Mouse (Mus musculus): Measurements from ENCODE around the gene Pik3cb. TPM values are rescaled to one million over a fixed set of nuclear protein-coding genes. Genes with fewer than 3 reads are reported as not detected.

The Pik3cb gene
- total RNA-seq, 2 experiments from 2014 or later: 8.6 to 15.5 TPM

DNA sequence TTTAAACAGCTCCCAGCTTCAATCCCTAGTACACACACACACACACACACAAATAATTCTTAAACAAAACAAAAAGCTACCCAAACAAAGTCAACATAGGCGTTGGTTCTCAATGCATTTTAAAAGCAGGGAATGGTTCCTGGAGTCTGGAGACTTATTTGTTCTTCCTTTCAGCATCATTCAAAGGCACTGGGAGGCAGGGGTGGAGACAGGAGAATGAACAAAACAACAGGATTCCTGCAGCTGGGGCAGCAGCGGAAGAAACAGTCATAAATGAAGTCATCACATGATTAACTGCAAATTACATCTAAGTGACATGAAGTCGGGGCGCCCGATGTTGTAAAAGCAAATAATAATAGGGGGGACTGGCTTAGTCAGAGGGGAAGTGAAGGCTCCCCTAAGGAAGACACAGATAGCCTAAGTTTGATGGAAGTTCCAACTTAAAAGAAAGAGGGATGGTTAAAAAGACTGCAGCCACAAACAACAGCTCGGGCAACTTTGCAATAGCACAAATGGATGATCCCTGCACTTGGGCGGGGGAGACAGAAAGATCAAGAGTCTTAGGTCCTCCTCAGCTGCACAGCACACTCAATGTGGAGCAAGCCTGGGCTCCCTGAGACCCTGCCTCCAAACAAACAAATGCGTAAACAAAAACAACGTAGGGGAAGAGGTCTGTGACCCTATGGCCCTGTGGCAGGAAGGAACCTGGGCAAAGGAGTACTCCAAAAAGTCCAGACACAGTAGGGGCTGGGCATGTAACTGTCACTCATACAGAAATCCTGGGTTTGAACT, 12.5 kb upstream of the Pik3cb start:
- ATAC-seq (replicated peaks; ENCODE audit: low FRiP score, poor library complexity, severe bottlenecking): no peak

GRCm38 (mm10) chr9:99146855-99147735, 6.7 kb upstream of the Pik3cb start:
- ATAC-seq (replicated peaks; ENCODE audit: low FRiP score, poor library complexity, severe bottlenecking): no peak

GRCm38 (mm10) chr9:99145756-99146155, 5.3 kb upstream of the Pik3cb start:
- ATAC-seq (replicated peaks; ENCODE audit: low FRiP score, poor library complexity, severe bottlenecking): no peak

DNA sequence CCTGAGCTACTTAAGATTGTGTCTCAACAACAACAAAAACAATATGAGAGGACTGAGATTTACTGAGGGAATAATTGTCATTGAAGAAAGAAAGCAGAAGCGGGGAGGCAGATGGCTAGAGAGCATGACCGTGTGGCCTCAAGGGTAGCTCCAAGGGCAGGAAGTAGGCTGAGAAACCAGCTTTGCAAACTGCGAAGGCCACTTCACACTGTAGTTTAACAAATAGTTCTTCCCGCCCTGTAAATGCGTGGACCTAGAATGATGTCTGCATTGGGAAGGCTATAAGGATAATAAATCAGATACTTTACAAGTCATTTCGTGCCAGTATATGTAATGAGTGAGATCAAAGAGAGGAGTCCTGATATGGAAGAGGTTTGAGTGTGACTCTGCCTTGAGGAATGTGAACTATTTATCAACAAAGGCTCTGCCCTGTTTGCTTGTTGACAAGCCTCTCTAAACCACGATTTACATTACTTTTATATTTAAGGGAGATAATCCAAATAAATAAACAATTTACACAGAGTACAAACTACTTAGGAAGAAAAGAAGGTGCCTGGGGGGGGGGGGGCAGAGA, 4.1 kb upstream of the Pik3cb start:
- no peak for ATAC-seq (replicated peaks; ENCODE audit: low FRiP score, poor library complexity, severe bottlenecking)

DNA sequence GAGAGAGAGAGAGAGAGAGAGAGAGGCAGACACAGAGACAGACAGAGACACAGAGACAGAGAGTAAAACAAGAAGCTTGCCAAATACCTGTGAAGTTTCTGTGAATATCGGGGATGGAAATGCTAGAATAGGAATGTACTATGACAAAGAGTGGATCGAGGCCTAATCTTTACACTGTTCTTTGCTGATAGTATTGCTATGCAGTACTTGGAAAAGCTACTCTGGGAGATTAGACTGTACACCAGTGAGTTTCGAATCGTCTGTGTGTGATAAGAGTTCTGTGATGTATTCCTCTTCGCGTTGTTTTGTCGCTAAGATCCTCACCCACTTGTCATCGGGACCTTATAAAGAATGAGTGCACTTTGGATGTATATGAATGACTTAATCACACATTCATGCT, 1.2 kb upstream of the Pik3cb start:
- ATAC-seq (replicated peaks; ENCODE audit: low FRiP score, poor library complexity, severe bottlenecking): no peak

- no peak for ATAC-seq (replicated peaks; ENCODE audit: low FRiP score, poor library complexity, severe bottlenecking)
Measured at GRCm38 (mm10) chr9:99141171-99141570, 750 bp upstream of the Pik3cb start.

DNA sequence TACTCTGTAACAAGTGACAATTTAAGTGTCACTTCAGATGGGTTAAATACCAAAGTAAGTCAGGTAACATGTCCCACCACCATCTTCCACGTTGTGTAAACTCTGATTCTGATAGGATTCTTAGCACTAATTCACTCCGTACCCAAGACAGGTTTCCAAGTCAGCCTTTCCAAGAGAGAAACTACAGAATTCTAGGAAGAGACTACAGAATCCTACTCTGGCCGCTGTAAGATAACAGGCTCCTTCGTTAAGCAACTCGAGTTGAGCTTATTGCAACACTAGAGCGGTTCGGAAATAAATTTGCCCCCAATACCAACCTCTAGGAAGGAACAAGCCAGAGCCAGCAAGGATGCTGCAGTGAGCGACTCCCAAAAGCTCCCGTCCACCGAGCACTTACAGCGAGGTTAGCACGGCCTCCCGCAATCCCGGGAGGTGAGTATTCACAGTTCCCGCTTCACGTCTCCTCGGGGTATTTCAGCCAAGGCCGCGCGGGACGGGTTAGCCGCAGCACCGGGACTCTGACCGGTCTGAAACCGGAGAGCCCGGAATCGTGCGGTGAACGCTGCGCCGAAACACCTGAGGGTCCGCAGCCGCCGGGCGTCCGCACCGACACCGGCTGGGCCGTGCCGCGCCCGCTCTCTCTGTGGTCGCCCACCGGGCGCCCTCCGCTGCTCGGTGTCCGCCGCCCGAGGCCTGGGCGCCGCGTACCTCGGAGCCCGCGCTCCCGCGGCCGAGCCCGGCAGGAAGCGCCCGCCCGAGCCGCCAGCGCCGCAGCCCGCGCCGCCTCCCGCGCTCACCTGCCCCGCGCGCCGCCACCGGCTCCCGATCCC, 1.0 kb downstream of the Pik3cb start:
- ATAC-seq (replicated peaks; ENCODE audit: low FRiP score, poor library complexity, severe bottlenecking): peak; percentile 45

GRCm38 (mm10) chr9:99137301-99137700, 3.1 kb downstream of the Pik3cb start:
- no peak for ATAC-seq (replicated peaks; ENCODE audit: low FRiP score, poor library complexity, severe bottlenecking)

DNA sequence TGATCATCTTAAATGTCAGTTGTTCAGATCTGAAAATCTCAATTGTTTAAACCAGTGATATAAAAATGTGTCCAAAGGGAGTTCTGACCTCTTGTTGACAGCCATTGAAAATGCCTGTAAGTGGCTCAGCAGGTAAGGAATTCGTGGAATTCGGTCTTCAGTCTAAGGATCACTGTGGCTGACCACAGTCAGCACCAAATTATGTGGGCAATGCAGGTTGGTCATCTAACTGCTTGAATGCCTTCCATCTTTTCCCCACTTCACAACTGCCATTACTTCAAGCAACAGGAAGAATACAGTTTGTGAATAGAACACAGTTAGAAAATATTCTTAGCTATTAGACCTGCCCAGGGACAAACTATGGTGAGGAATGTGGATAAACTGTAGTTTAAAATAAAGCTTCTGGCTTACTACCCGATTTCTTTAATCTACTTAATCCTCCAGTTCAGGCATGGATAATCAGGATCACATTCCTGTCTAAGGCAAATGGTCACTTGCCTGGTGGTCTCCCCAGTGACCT, 8.4 kb downstream of the Pik3cb start:
- ATAC-seq (replicated peaks; ENCODE audit: low FRiP score, poor library complexity, severe bottlenecking): no peak

DNA sequence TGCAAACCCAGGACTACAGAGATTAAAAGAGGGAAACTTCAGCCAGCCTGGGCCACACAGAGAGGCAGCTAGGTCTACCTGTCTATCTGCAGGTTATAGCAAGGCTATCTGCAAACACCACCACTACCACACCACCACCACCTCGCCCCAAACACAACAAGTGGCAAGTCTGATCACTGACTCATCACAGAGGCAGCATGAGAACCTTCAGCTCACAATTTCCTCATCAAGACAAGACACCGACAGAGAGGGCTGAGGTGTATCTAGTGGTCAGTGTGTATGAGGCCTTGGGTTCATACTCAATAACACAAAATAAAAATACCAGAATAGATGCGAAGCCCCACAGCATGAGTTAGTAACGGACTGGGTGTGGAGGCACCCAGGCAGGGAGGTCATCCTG, 9.3 kb downstream of the Pik3cb start:
- ATAC-seq (replicated peaks; ENCODE audit: low FRiP score, poor library complexity, severe bottlenecking): no peak

DNA sequence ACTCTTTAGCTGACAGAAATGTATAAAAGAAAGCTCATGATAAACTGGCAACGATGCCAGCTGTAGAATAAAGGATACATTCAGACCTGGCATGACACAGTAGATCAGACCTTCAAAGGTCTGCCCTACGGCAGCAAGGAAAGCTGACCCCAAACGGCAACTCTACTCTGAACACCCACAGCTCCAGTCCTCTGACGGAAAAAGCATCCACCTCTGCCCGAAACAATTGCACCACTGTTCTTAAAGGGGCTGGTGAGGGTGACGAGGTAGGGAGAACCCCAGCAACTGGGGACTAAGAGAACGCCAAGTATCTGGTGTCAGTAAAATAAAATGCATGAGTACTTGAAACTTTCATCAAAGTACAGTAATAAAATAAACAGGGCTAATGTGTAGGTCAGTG, 12.8 kb downstream of the Pik3cb start:
- ATAC-seq (replicated peaks; ENCODE audit: low FRiP score, poor library complexity, severe bottlenecking): no peak

DNA sequence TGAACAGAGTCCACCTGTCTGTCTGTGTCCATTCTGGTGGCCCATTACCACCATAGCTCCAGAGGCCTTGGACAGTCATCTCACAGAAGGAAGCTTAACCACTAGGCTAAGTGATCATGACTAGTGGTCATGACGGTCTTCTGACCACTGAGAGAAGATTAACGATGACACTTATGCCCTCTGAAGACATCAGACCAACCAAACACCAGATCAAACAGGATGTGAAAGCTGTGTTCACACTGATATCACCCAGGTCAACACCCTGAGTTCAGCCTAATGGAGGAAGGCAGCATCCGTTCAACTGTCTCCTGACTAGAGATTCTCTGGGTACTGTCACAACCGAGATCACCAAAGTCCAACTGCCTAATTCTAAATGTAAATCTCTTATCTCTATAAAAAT, 17.7 kb downstream of the Pik3cb start:
- no peak for ATAC-seq (replicated peaks; ENCODE audit: low FRiP score, poor library complexity, severe bottlenecking)

GRCm38 (mm10) chr9:99112409-99112808, 28.0 kb downstream of the Pik3cb start:
- no peak for ATAC-seq (replicated peaks; ENCODE audit: low FRiP score, poor library complexity, severe bottlenecking)

GRCm38 (mm10) chr9:99111085-99111484, 29.3 kb downstream of the Pik3cb start:
- ATAC-seq (replicated peaks; ENCODE audit: low FRiP score, poor library complexity, severe bottlenecking): no peak

DNA sequence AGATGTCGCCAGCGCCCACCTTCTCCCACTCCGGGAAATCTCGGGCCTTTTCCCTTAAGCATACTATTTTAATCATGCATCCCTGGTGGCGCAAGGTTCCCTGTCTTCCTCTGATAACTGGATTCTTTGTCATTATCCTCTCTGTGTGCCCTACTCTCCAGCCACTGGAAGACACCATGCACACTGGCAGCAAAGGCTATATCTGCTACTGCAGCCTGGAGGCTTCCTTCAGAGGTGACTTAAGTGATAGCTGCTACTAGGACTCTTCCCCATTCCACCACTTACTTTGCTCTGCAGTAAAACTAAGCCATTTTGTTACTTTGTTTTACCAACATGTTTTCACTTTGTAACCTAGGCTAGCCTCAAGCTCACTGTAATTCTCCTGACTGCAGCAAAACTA, 30.2 kb downstream of the Pik3cb start:
- ATAC-seq (replicated peaks; ENCODE audit: low FRiP score, poor library complexity, severe bottlenecking): no peak

GRCm38 (mm10) chr9:99109585-99109984, 30.8 kb downstream of the Pik3cb start:
- ATAC-seq (replicated peaks; ENCODE audit: low FRiP score, poor library complexity, severe bottlenecking): no peak

DNA sequence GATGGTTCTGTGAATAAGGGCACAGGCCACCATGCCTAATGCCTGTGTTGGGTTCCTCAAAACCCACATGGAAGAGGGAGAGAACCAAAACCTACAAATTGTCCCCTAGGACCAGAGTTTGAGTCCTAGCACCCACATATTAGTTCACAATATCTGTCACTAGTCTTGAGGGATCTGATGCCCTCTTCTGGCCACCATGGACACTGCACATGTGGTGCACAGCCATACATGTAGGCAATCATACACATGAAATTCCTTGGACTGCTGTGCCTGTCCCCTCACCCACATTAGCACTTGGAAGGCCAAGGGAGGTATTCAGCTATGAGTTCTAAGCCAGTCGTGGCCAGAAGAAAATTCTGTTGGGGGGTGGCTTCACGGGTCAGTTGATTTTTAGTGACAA, 36.0 kb downstream of the Pik3cb start:
- no peak; the same call in 1 of the 2 replicates for ATAC-seq (replicated peaks; ENCODE audit: low FRiP score, poor library complexity, severe bottlenecking)

DNA sequence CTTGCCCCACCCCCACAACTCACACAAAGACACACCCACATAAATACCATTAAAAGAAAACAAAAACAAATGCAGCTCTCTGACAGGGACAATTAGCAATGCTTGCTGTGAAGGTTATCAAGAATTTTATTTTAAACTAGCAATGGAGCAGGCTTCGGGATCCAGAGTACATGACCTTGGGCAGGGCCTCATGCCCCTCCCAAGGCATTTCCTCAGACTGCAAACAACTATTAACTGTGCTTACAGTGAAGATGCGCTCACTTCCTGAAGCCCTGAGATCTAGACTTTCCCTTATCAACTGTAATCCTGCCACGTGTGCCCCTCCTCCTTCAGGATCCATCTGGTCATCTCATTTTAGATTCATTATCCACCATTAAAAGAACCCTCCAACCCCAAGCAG, 36.6 kb downstream of the Pik3cb start:
- ATAC-seq (replicated peaks; ENCODE audit: low FRiP score, poor library complexity, severe bottlenecking): no peak

- no peak for ATAC-seq (replicated peaks; ENCODE audit: low FRiP score, poor library complexity, severe bottlenecking)
Measured at GRCm38 (mm10) chr9:99098482-99099129, 41.8 kb downstream of the Pik3cb start.
